Mouse (Mus musculus): ENCODE measurements at regions not wholly inside any gene's neighbourhood (a gene's known extent, or its start where the extent isn't known, plus 50 kb on each side); places are given as distances from the start of the nearest gene placed in this dataset.

- no peak for DNase-seq (ENCODE audit: low spot score in 2 of 2)
Observed at GRCm38 (mm10) chr7:67429008-67429873, 56.6 kb upstream of the Mef2a start.

- no peak for DNase-seq (ENCODE audit: low spot score in 2 of 2)
Observed at GRCm38 (mm10) chr7:67428388-67428787, 55.7 kb upstream of the Mef2a start.

GRCm38 (mm10) chr7:67426076-67426475 lies 53.4 kb upstream of the Mef2a start:
- no peak for DNase-seq (ENCODE audit: low spot score in 2 of 2)

GRCm38 (mm10) chr7:67425581-67425980 lies 52.9 kb upstream of the Mef2a start:
- DNase-seq (ENCODE audit: low spot score in 2 of 2): no peak

GRCm38 (mm10) chr7:67424810-67425485 lies 52.3 kb upstream of the Mef2a start:
- DNase-seq (ENCODE audit: low spot score in 2 of 2): no peak

Data from right cerebral cortex, postnatal 10 days (tissue).